Mouse (Mus musculus) spleen, adult 2 months (tissue): ENCODE measurements around the gene Cdh15.

Experiments used
- CTCF ChIP-seq: fragments of 200-500 bp; IDR thresholded peaks from 2 replicates; pipeline ENCODE4 v1.5.1; 2011; ENCODE audit warnings: mild to moderate bottlenecking, inconsistent platforms; ENCODE audit not compliant: insufficient read depth, insufficient read length, insufficient replicate concordance; ENCODE audit errors: extremely low read depth
- POLR2A ChIP-seq: fragments of 200-500 bp; IDR thresholded peaks from 2 replicates; pipeline ENCODE4 v1.6.1; 2011; ENCODE audit warnings: low read depth, low read length, inconsistent platforms

DNA sequence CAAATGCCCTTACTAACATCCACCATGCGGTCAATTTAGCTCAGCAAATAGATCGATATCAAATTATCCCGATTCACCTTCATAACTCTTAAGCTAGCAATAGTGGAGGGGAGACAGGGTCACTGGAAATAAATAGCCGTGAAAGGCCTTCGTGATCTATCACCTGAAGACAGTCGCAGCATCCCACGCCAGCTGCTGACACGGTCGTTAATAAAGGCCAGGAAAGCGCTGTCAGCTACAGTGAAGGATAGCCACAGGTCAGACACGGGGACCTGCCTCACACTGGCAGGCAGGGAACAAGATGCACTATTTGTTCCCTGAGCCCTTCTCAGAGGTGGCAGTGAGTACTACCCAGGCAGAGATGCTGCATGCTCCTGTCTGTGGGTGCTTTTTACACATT is 28.0 kb upstream of the Cdh15 start:
- TF ChIP-seq CTCF (no peak), POLR2A (no peak)
